Mouse (Mus musculus) testis, adult 2 months (tissue): Measurements from ENCODE around the gene Rmi2.

Experiments used
- CTCF ChIP-seq: fragments of 200-500 bp; IDR thresholded peaks from 2 replicates; pipeline ENCODE4 v1.5.1; 2012; ENCODE audit warnings: low read depth, mild to moderate bottlenecking, inconsistent platforms, low read length, moderate library complexity; ENCODE audit not compliant: control insufficient read depth, insufficient read depth, insufficient replicate concordance
- POLR2A ChIP-seq: fragments of 200-500 bp; IDR thresholded peaks from 2 replicates; pipeline ENCODE4 v1.6.1; 2012; ENCODE audit warnings: low read depth, mild to moderate bottlenecking, inconsistent platforms, low read length, moderate library complexity; ENCODE audit not compliant: control insufficient read depth

DNA sequence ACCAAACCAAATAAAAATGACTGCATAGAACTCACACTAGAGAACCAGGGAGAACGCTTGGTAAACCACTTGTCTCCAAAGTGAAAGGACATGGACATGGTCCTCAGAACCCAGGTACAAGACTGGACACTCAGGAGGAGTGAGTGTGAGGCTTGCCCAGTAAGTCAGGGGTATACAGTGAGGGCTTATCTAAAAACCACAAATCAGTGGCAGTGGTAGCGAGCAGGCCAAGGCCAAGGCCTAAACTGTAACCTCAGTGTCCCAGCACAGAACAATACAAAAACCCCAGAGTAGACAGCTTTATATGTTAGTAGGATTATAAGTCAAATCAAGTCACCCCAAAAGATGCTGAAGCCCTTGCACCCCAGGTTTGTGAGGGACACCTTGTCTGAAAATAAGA lies 76.2 kb downstream of the Rmi2 start:
- TF ChIP-seq POLR2A (no peak), CTCF (no peak)
